Mouse (Mus musculus): ENCODE data around the gene Sh3rf1. TPM values are rescaled to one million over a fixed set of nuclear protein-coding genes. Genes with fewer than 3 reads are reported as not detected.

Sh3rf1 gene
- polyA plus RNA-seq, 1 experiment from 2014 or later, result 6.5 TPM

- Histone ChIP-seq H3K27ac (ENCODE audit: poor library complexity, severe bottlenecking) (no peak overlapping the region), H3K4me3 (no peak overlapping the region), H3K9ac (no peak overlapping the region), H3K4me1 (replicated peaks) (no peaks in the 10 kb centered on the region), H3K27me3 (replicated peaks) (no peaks in the 10 kb centered on the region), H3K4me2 (no peak overlapping the region), H3K9me3 (replicated peaks) (no peaks in the 10 kb centered on the region), H3K36me3 (no peaks in the 10 kb centered on the region)
- ATAC-seq (ENCODE audit: insufficient number of reproducible peaks, low FRiP score), result no peak
- WGBS, result 24% methylated on average over 6 of the region's 6 CpGs
Observed at GRCm38 (mm10) chr8:61200254-61200887, 23.3 kb upstream of the Sh3rf1 start.

- ATAC-seq (ENCODE audit: insufficient number of reproducible peaks, low FRiP score), result no peak
- Histone ChIP-seq H3K4me1 (replicated peaks) (no peaks in the 10 kb centered on the region), H3K9me3 (replicated peaks) (no peaks in the 10 kb centered on the region), H3K27ac (ENCODE audit: poor library complexity, severe bottlenecking) (no peak overlapping the region), H3K9ac (no peak overlapping the region), H3K4me2 (no peak overlapping the region), H3K4me3 (no peak overlapping the region), H3K27me3 (replicated peaks) (no peaks in the 10 kb centered on the region), H3K36me3 (no peaks in the 10 kb centered on the region)
- WGBS, result 67% methylated on average over 5 of the region's 5 CpGs
Observed at GRCm38 (mm10) chr8:61203035-61203826, 20.4 kb upstream of the Sh3rf1 start.

GRCm38 (mm10) chr8:61206876-61207275, 16.8 kb upstream of the Sh3rf1 start:
- no peaks in the 10 kb centered on the region for H3K4me1 ChIP-seq (replicated peaks)
- no peak overlapping the region for H3K4me3 ChIP-seq
- no peak overlapping the region for H3K9ac ChIP-seq
- WGBS, result 36% methylated on average over 2 of the region's 2 CpGs
- ATAC-seq (ENCODE audit: insufficient number of reproducible peaks, low FRiP score), result no peak
- H3K4me2 ChIP-seq, result no peak overlapping the region
- no peaks in the 10 kb centered on the region for H3K27me3 ChIP-seq (replicated peaks)
- no peak overlapping the region for H3K27ac ChIP-seq (ENCODE audit: poor library complexity, severe bottlenecking)
- H3K9me3 ChIP-seq (replicated peaks), result no peaks in the 10 kb centered on the region
- no peaks in the 10 kb centered on the region for H3K36me3 ChIP-seq

- WGBS, result 84% methylated on average over 4 of the region's 4 CpGs
- ATAC-seq (ENCODE audit: insufficient number of reproducible peaks, low FRiP score), result no peak
Observed at GRCm38 (mm10) chr8:61207636-61208035, 16.0 kb upstream of the Sh3rf1 start.

DNA sequence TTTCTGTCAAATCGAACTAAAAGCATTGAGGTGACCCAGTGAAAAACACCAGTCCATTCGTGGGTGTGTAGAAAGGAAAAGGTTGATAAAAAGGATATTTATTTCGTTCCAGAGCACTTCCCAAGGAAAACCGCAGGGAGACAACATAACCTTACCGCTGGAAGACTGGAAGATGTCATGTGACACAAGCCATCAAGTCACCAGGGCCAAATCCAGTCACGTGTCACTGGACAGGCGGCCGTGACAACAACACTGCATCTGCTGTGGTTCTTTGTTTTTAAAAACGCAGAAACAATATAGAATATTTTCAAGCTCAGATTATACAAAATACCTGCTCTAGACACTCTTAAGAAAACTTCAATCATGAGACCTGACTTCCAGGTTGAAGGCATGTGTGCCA, 15.0 kb upstream of the Sh3rf1 start:
- no peaks in the 10 kb centered on the region for H3K4me1 ChIP-seq (replicated peaks)
- no peak for ATAC-seq (ENCODE audit: insufficient number of reproducible peaks, low FRiP score)
- no peak overlapping the region for H3K4me2 ChIP-seq
- H3K36me3 ChIP-seq, result no peaks in the 10 kb centered on the region
- WGBS, result 69% methylated on average over 9 of the region's 9 CpGs
- no peak overlapping the region for H3K27ac ChIP-seq (ENCODE audit: poor library complexity, severe bottlenecking)
- no peak overlapping the region for H3K4me3 ChIP-seq
- no peaks in the 10 kb centered on the region for H3K9me3 ChIP-seq (replicated peaks)
- no peaks in the 10 kb centered on the region for H3K27me3 ChIP-seq (replicated peaks)
- H3K9ac ChIP-seq, result no peak overlapping the region

More at GRCm38 (mm10) chr8:61207636-61208035, 16.0 kb upstream of the Sh3rf1 start:
- Histone ChIP-seq H3K4me1 (replicated peaks) (no peaks in the 10 kb centered on the region), H3K9ac (no peak overlapping the region), H3K9me3 (replicated peaks) (no peaks in the 10 kb centered on the region), H3K27me3 (replicated peaks) (no peaks in the 10 kb centered on the region), H3K36me3 (no peaks in the 10 kb centered on the region), H3K4me2 (no peak overlapping the region), H3K27ac (ENCODE audit: poor library complexity, severe bottlenecking) (no peak overlapping the region), H3K4me3 (no peak overlapping the region)

- no peaks in the 10 kb centered on the region for H3K4me1 ChIP-seq (replicated peaks)
- H3K4me3 ChIP-seq, result no peak overlapping the region
- no peak overlapping the region for H3K27ac ChIP-seq (ENCODE audit: poor library complexity, severe bottlenecking)
- H3K9me3 ChIP-seq (replicated peaks), result no peaks in the 10 kb centered on the region
- H3K9ac ChIP-seq, result no peak overlapping the region
- no peak for ATAC-seq (ENCODE audit: insufficient number of reproducible peaks, low FRiP score)
- H3K27me3 ChIP-seq (replicated peaks), result no peaks in the 10 kb centered on the region
- no peaks in the 10 kb centered on the region for H3K36me3 ChIP-seq
- 77% methylated on average over 8 of the region's 8 CpGs for WGBS
- H3K4me2 ChIP-seq, result no peak overlapping the region
Observed at GRCm38 (mm10) chr8:61210836-61211235, 12.8 kb upstream of the Sh3rf1 start.

GRCm38 (mm10) chr8:61215081-61215819, 8.4 kb upstream of the Sh3rf1 start:
- H3K4me1 ChIP-seq (replicated peaks), result peaks cover 8% of the 10 kb centered on the region
- H3K4me3 ChIP-seq, result no peak overlapping the region
- H3K9ac ChIP-seq, result no peak overlapping the region
- H3K4me2 ChIP-seq, result no peak overlapping the region
- no peak overlapping the region for H3K27ac ChIP-seq (ENCODE audit: poor library complexity, severe bottlenecking)
- H3K27me3 ChIP-seq (replicated peaks), result no peaks in the 10 kb centered on the region; the same call in 1 of the 2 replicates
- WGBS, result 69% methylated on average over 5 of the region's 5 CpGs
- no peak for ATAC-seq (ENCODE audit: insufficient number of reproducible peaks, low FRiP score)
- no peaks in the 10 kb centered on the region for H3K36me3 ChIP-seq
- H3K9me3 ChIP-seq (replicated peaks), result no peaks in the 10 kb centered on the region

DNA sequence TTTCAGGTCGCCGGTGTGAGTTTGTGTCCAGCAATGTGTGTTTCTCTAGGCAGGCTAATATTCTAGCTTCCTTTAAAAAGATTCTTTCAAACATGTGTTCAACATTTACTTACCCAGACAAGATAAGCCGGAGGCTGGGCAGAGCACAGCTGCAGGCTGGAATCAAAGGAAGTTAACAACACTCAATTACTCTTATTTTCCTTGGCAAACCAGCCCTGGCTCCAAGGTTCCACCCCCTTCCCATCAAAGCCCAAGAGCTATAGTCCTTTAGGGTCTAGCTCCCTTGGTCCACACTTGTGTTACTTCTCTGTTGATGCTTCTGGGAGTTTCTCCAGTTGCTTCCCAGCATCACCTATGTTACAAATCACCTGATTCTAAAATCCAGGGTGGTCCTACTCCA, 6.7 kb upstream of the Sh3rf1 start:
- 0 out of 2 replicates have a peak overlapping the region, but pooled peaks have one; percentile 9 for H3K4me2 ChIP-seq

DNA sequence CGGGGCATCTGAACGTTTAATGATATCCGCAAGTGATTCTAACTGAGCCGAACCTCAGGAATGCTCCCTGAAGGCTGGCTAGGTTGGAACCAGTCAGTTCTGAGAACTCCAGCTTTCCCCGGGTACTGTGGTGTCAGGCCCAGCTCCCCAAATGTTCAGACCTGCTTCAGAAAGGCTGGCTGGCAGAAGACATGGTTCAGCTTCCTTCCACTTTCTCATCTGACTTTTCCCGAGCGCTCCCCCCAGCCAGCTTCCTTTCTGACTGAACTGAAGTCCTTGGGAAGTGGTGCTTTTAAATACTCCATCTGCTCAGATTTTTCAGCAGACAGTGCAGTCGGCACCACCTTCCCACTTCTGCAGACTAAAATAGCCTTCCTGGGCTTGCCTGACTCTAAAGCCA, 6.2 kb upstream of the Sh3rf1 start:
- Histone ChIP-seq H3K4me1 (replicated peaks) (peaks cover 8% of the 10 kb centered on the region), H3K4me3 (no peak overlapping the region), H3K36me3 (no peaks in the 10 kb centered on the region), H3K4me2 (peak overlapping the region; percentile 9; the same call in 1 of the 2 replicates), H3K9ac (no peak overlapping the region), H3K27me3 (replicated peaks) (no peaks in the 10 kb centered on the region; the same call in 1 of the 2 replicates), H3K9me3 (replicated peaks) (no peaks in the 10 kb centered on the region), H3K27ac (ENCODE audit: poor library complexity, severe bottlenecking) (peak overlapping the region; percentile 38; the same call in 1 of the 2 replicates)
- WGBS, result 58% methylated on average over 8 of the region's 8 CpGs
- no peak for ATAC-seq (ENCODE audit: insufficient number of reproducible peaks, low FRiP score)

More for the DNA sequence above, 6.7 kb upstream of the Sh3rf1 start:
- peak overlapping the region; percentile 38; the same call in 1 of the 2 replicates for H3K27ac ChIP-seq (ENCODE audit: poor library complexity, severe bottlenecking)
- H3K36me3 ChIP-seq, result no peaks in the 10 kb centered on the region
- H3K9me3 ChIP-seq (replicated peaks), result no peaks in the 10 kb centered on the region
- peaks cover 8% of the 10 kb centered on the region for H3K4me1 ChIP-seq (replicated peaks)
- no peaks in the 10 kb centered on the region; the same call in 1 of the 2 replicates for H3K27me3 ChIP-seq (replicated peaks)
- H3K4me3 ChIP-seq, result no peak overlapping the region
- H3K9ac ChIP-seq, result no peak overlapping the region
- WGBS, result 43% methylated on average over 3 of the region's 3 CpGs
- peak; percentile 66 for ATAC-seq (ENCODE audit: insufficient number of reproducible peaks, low FRiP score)

DNA sequence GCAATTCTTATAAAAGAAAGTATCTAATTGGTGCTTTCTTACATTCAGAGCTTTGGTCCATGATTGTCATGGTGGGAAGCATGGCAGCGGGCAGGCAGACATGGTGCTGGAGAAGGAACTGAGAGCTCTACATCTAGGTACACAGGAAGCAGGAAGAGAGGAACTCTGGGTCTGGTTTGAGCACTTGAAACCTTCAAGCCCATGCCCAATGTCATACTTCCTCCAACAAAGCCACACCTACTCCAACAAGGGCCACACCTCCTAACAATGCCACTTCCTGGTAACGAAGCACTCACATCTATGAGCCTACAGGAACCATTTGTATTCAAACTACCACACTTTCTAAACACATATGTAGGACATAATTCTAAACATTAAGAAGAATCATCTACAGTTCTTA, 5.2 kb upstream of the Sh3rf1 start:
- Histone ChIP-seq H3K27me3 (replicated peaks) (no peaks in the 10 kb centered on the region; the same call in 1 of the 2 replicates), H3K9ac (no peak overlapping the region), H3K4me3 (no peak overlapping the region), H3K4me2 (no peak overlapping the region), H3K27ac (ENCODE audit: poor library complexity, severe bottlenecking) (no peak overlapping the region), H3K36me3 (no peaks in the 10 kb centered on the region), H3K9me3 (replicated peaks) (no peaks in the 10 kb centered on the region), H3K4me1 (replicated peaks) (peaks cover 8% of the 10 kb centered on the region)
- 93% methylated on average over 2 of the region's 2 CpGs for WGBS
- ATAC-seq (ENCODE audit: insufficient number of reproducible peaks, low FRiP score), result no peak

GRCm38 (mm10) chr8:61223283-61223682, 389 bp upstream of the Sh3rf1 start:
- Histone ChIP-seq H3K4me3 (peak overlapping the region; percentile 89), H3K27ac (ENCODE audit: poor library complexity, severe bottlenecking) (peak overlapping the region; percentile 80; the same call in 1 of the 2 replicates), H3K4me1 (replicated peaks) (peaks cover 18% of the 10 kb centered on the region), H3K9me3 (replicated peaks) (no peaks in the 10 kb centered on the region), H3K9ac (peak overlapping the region; percentile 83), H3K36me3 (0 out of 2 replicates have a peak, but pooled peaks cover 2% of the 10 kb centered on the region), H3K4me2 (peak overlapping the region; percentile 97), H3K27me3 (replicated peaks) (peaks cover 2% of the 10 kb centered on the region; the same call in 1 of the 2 replicates)
- WGBS, result 31% methylated on average over 5 of the region's 5 CpGs
- no peak for ATAC-seq (ENCODE audit: insufficient number of reproducible peaks, low FRiP score)
